Mouse (Mus musculus) cerebellum, adult 2 months (tissue): ENCODE data around the gene Hs6st1. TPM values are rescaled to one million over a fixed set of nuclear protein-coding genes. Genes with fewer than 3 reads are reported as not detected.
A peak's percentile ranks its signal among the peaks of the same experiment; 100 is the strongest.

ENCODE experiments used
- DNase-seq, 2 experiments: peaks; one replicate each; pipeline ENCODE4 v3.0.0; 2021
- H3K27ac ChIP-seq: fragments of 200-500 bp; 2 replicates; pipeline ENCODE4 v1.5.1; 2012; ENCODE audit warnings: low read length, control low read depth, inconsistent platforms; ENCODE audit not compliant: insufficient read depth
- H3K27me3 ChIP-seq: fragments of 200-500 bp; 2 replicates; pipeline ENCODE4 v1.6.1; 2012; ENCODE audit warnings: inconsistent platforms, mild to moderate bottlenecking, low read length, moderate library complexity; ENCODE audit not compliant: control insufficient read depth, insufficient read depth
- H3K4me1 ChIP-seq: fragments of 200-500 bp; 2 replicates; pipeline ENCODE4 v1.6.1; 2011; ENCODE audit warnings: low read length; ENCODE audit not compliant: control insufficient read depth, insufficient read depth
- H3K4me3 ChIP-seq: fragments of 200-500 bp; replicated peaks from 2 replicates; pipeline ENCODE3; 2011; ENCODE audit warnings: mild to moderate bottlenecking, low read depth, low read length, control low read depth; ENCODE audit not compliant: insufficient read depth
- CTCF ChIP-seq: fragments of 200-500 bp; IDR thresholded peaks from 2 replicates; pipeline ENCODE4 v1.5.1; 2011; ENCODE audit warnings: low read depth, mild to moderate bottlenecking, control low read depth, low read length, moderate library complexity, borderline replicate concordance; ENCODE audit not compliant: insufficient read depth
- POLR2A ChIP-seq: fragments of 200-500 bp; IDR thresholded peaks from 2 replicates; pipeline ENCODE4 v1.6.1; 2011; ENCODE audit warnings: low read length, control low read depth, borderline replicate concordance; ENCODE audit not compliant: insufficient read depth
- WGBS: fragments of 180-500 bp; shearing (Covaris S2); methylation state at CpG from one replicate; pipeline ENCODE4 v1.1.7; 2018; 5-methylcytosine and 5-hydroxymethylcytosine counted together
- polyA plus RNA-seq: library from polyadenylated mRNA; depleted of rRNA; stranded (reverse); fragments of >200 nt; gene quantifications from 2 replicates; pipeline ENCODE4 v1.2.3, GENCODE M21; 2012

Gene Hs6st1
- polyA plus RNA-seq, 1 experiment, result 69.8 TPM

- no peaks in the 10 kb centered on the region for H3K27me3 ChIP-seq
- peaks cover 31% of the 10 kb centered on the region for H3K4me1 ChIP-seq
- H3K27ac ChIP-seq, result no peak overlapping the region
- TF ChIP-seq POLR2A (no peak), CTCF (no peak)
- peak in 1 of 2 experiments; percentile 43 for DNase-seq
- H3K4me3 ChIP-seq, result no peak overlapping the region
- 85% methylated on average over 4 of the region's 4 CpGs for WGBS
Measured at GRCm38 (mm10) chr1:36067201-36067600, 999 bp upstream of the Hs6st1 start.

GRCm38 (mm10) chr1:36067611-36068010 is 589 bp upstream of the Hs6st1 start:
- H3K4me3 ChIP-seq, result peak overlapping the region; percentile 84
- H3K4me1 ChIP-seq, result peaks cover 35% of the 10 kb centered on the region
- peak overlapping the region; percentile 73 for H3K27ac ChIP-seq
- no peaks in the 10 kb centered on the region for H3K27me3 ChIP-seq
- DNase-seq, result no peak
- TF ChIP-seq CTCF (no peak), POLR2A (no peak)
- 27% methylated on average over 12 of the region's 12 CpGs for WGBS

- H3K4me1 ChIP-seq, result peaks cover 36% of the 10 kb centered on the region
- DNase-seq, result peak; percentile 61 to 71
- peak overlapping the region; percentile 74 for H3K4me3 ChIP-seq
- H3K27ac ChIP-seq, result peak overlapping the region; percentile 24
- H3K27me3 ChIP-seq, result no peaks in the 10 kb centered on the region
- no peak for TF ChIP-seq POLR2A
- no peak for TF ChIP-seq CTCF
- whole genome bisulfite sequencing, result under 1% methylated on average over 68 of the region's 76 CpGs
Measured at GRCm38 (mm10) chr1:36068531-36069120, 426 bp downstream of the Hs6st1 start.

- 1% methylated on average over 13 of the region's 13 CpGs for WGBS
- Histone ChIP-seq H3K27ac (peak overlapping the region; percentile 24; the same call in 1 of the 2 replicates), H3K4me1 (peaks cover 35% of the 10 kb centered on the region), H3K4me3 (peak overlapping the region; percentile 74), H3K27me3 (no peaks in the 10 kb centered on the region)
- TF ChIP-seq POLR2A (no peak), CTCF (no peak)
- DNase-seq, result peak; percentile 62 to 69
Measured at GRCm38 (mm10) chr1:36069291-36069771, 1.1 kb downstream of the Hs6st1 start.

GRCm38 (mm10) chr1:36070190-36070589 is 2.0 kb downstream of the Hs6st1 start:
- Histone ChIP-seq H3K27me3 (no peaks in the 10 kb centered on the region), H3K4me3 (peak overlapping the region; percentile 74), H3K27ac (no peak overlapping the region), H3K4me1 (peaks cover 35% of the 10 kb centered on the region)
- 18% methylated on average over 6 of the region's 6 CpGs for WGBS
- no peak for DNase-seq
- TF ChIP-seq CTCF, result no peak

- Histone ChIP-seq H3K27ac (no peak overlapping the region), H3K4me1 (peaks cover 37% of the 10 kb centered on the region), H3K27me3 (no peaks in the 10 kb centered on the region), H3K4me3 (peak overlapping the region; percentile 74)
- no peak for DNase-seq
- TF ChIP-seq POLR2A (no peak), CTCF (no peak)
- WGBS, result 44% methylated on average over 3 of the region's 3 CpGs
Measured at GRCm38 (mm10) chr1:36070740-36071139, 2.5 kb downstream of the Hs6st1 start.

- H3K27ac ChIP-seq, result no peak overlapping the region
- WGBS, result 41% methylated on average over 7 of the region's 7 CpGs
- peaks cover 42% of the 10 kb centered on the region for H3K4me1 ChIP-seq
- H3K4me3 ChIP-seq, result peak overlapping the region; percentile 26
- no peak for DNase-seq
- TF ChIP-seq POLR2A (no peak), CTCF (no peak)
- H3K27me3 ChIP-seq, result no peaks in the 10 kb centered on the region
Measured at GRCm38 (mm10) chr1:36071176-36071575, 3.0 kb downstream of the Hs6st1 start.

- Histone ChIP-seq H3K27ac (no peak overlapping the region), H3K4me3 (peak overlapping the region; percentile 26), H3K27me3 (no peaks in the 10 kb centered on the region), H3K4me1 (peaks cover 42% of the 10 kb centered on the region)
- WGBS, result 78% methylated on average over 3 of the region's 3 CpGs
- DNase-seq, result no peak
- TF ChIP-seq POLR2A (no peak), CTCF (no peak)
Measured at GRCm38 (mm10) chr1:36071611-36072010, 3.4 kb downstream of the Hs6st1 start.
